Mouse (Mus musculus) heart, adult 2 months (tissue): ENCODE results near the gene Ppm1h. TPM values are rescaled to one million over a fixed set of nuclear protein-coding genes. Genes with fewer than 3 reads are reported as not detected.

ENCODE experiments used
- DNase-seq, 2 experiments: peaks; one replicate each; pipeline ENCODE4 v3.0.0; 2021
- H3K27ac ChIP-seq: fragments of 200-600 bp; 2 replicates; pipeline ENCODE4 v1.8.1; 2022
- H3K27me3 ChIP-seq: fragments of 200-500 bp; 2 replicates; pipeline ENCODE4 v1.6.1; 2012; ENCODE audit warnings: mild to moderate bottlenecking, low read length, inconsistent platforms, mixed read lengths; ENCODE audit not compliant: control insufficient read depth, insufficient read depth
- H3K36me3 ChIP-seq: fragments of 200-500 bp; 2 replicates; pipeline ENCODE4 v1.6.1; 2012; ENCODE audit warnings: low read length, inconsistent platforms; ENCODE audit not compliant: control insufficient read depth, insufficient read depth
- H3K4me1 ChIP-seq: fragments of 200-500 bp; 2 replicates; pipeline ENCODE4 v1.6.1; 2011; ENCODE audit warnings: low read length; ENCODE audit not compliant: control insufficient read depth, insufficient read depth
- H3K4me3 ChIP-seq: fragments of 200-600 bp; 2 replicates; pipeline ENCODE4 v1.8.1; 2022
- H3K79me2 ChIP-seq: fragments of 200-500 bp; replicated peaks from 2 replicates; pipeline ENCODE4 v1.6.1; 2012; ENCODE audit warnings: mild to moderate bottlenecking, inconsistent platforms, low read length, moderate library complexity, mixed read lengths; ENCODE audit not compliant: control insufficient read depth, insufficient read depth
- H3K9ac ChIP-seq: fragments of 200-500 bp; 2 replicates; pipeline ENCODE4 v1.6.1; 2012; ENCODE audit warnings: low read depth, mild to moderate bottlenecking, control low read depth, inconsistent platforms, low read length, mixed read lengths
- CTCF ChIP-seq: fragments of 200-600 bp; IDR thresholded peaks from 2 replicates; pipeline ENCODE4 v1.8.1; 2022; ENCODE audit warnings: antibody characterized with exemption, mild to moderate bottlenecking, moderate library complexity
- EP300 ChIP-seq: fragments of 200-500 bp; IDR thresholded peaks from 2 replicates; pipeline ENCODE4 v1.6.1; 2011; ENCODE audit warnings: low read depth, low read length, control low read depth; ENCODE audit not compliant: insufficient read depth
- POLR2A ChIP-seq: fragments of 200-500 bp; IDR thresholded peaks from 2 replicates; pipeline ENCODE4 v1.6.1; 2011; ENCODE audit warnings: mild to moderate bottlenecking, low read depth, low read length, control low read depth; ENCODE audit not compliant: insufficient read depth
- WGBS: fragments of 180-500 bp; shearing (Covaris S2); methylation state at CpG from one replicate; pipeline ENCODE4 v1.1.7; 2018; 5-methylcytosine and 5-hydroxymethylcytosine counted together
- intact Hi-C: fragments of 180-260 bp; cut with DNase I; formaldehyde crosslinking; loops from one replicate; pipeline ENCODE4 v1.15.1; 2025
- polyA plus RNA-seq: library from polyadenylated mRNA; depleted of rRNA; stranded (reverse); fragments of >200 nt; gene quantifications from 2 replicates; pipeline ENCODE4 v1.2.3, GENCODE M21; 2012
- total RNA-seq, 2 experiments: library from RNA; stranded (reverse); gene quantifications; 2 replicates each; pipeline ENCODE4 v1.2.3; 2021

Gene Ppm1h
- total and polyA plus RNA-seq, 3 experiments, result 4.5 to 7.8 (median 6.4) TPM

- intact Hi-C loops, result no loop called here
- Histone ChIP-seq H3K4me1 (no peaks in the 10 kb centered on the region; the same call in 1 of the 2 replicates), H3K4me3 (no peak overlapping the region), H3K27me3 (no peaks in the 10 kb centered on the region), H3K79me2 (no peaks in the 10 kb centered on the region), H3K36me3 (no peaks in the 10 kb centered on the region), H3K9ac (no peak overlapping the region), H3K27ac (no peak overlapping the region)
- no peak for DNase-seq
- 91% methylated on average over 7 of the region's 7 CpGs for WGBS
- no peak for TF ChIP-seq POLR2A
- TF ChIP-seq CTCF, result no peak
- TF ChIP-seq EP300, result no peak
Measured at GRCm38 (mm10) chr10:122741191-122741590, 62.6 kb downstream of the Ppm1h start.

- H3K9ac ChIP-seq, result no peak overlapping the region
- H3K79me2 ChIP-seq, result no peaks in the 10 kb centered on the region
- no peak for TF ChIP-seq POLR2A
- no peak for TF ChIP-seq CTCF
- no peak for TF ChIP-seq EP300
- DNase-seq, result no peak
- H3K27me3 ChIP-seq, result no peaks in the 10 kb centered on the region
- 66% methylated on average over 2 of the region's 2 CpGs for WGBS
- H3K4me1 ChIP-seq, result no peaks in the 10 kb centered on the region; the same call in 1 of the 2 replicates
- intact Hi-C loops, result no loop called here
- no peak overlapping the region for H3K4me3 ChIP-seq
- no peak overlapping the region for H3K27ac ChIP-seq
- H3K36me3 ChIP-seq, result no peaks in the 10 kb centered on the region
Measured at GRCm38 (mm10) chr10:122742136-122742535, 63.6 kb downstream of the Ppm1h start.

DNA sequence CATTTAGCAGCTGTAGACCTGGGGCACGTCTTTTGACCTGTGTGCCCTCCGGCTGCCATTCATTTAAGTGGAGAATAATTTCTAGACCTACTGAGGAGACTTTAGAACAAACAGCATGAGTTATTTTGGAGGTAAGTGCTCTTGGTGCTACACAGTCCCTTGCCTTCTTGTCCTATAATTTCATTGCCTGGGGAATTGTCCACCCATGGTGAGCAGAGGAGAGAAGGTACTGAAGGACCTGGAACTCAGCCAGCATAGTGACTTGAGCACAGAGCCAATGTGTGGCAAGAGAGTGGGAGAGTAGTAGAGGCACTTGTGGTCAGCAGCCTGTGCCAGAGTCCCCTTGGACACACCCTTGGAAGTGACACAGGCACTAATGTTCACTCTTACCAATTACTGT, 64.8 kb downstream of the Ppm1h start:
- DNase-seq, result no peak
- Histone ChIP-seq H3K27me3 (no peaks in the 10 kb centered on the region), H3K27ac (no peak overlapping the region), H3K9ac (no peak overlapping the region), H3K4me1 (no peaks in the 10 kb centered on the region), H3K4me3 (no peak overlapping the region), H3K79me2 (no peaks in the 10 kb centered on the region), H3K36me3 (no peaks in the 10 kb centered on the region)
- intact Hi-C loops, result no loop called here
- TF ChIP-seq EP300 (no peak), CTCF (no peak), POLR2A (no peak)
- 94% methylated on average over 2 of the region's 2 CpGs for WGBS

- Histone ChIP-seq H3K4me3 (no peak overlapping the region), H3K79me2 (no peaks in the 10 kb centered on the region), H3K9ac (no peak overlapping the region), H3K36me3 (no peaks in the 10 kb centered on the region), H3K4me1 (no peaks in the 10 kb centered on the region), H3K27ac (no peak overlapping the region), H3K27me3 (no peaks in the 10 kb centered on the region)
- WGBS, result 94% methylated on average over 2 of the region's 2 CpGs
- DNase-seq, result no peak
- TF ChIP-seq CTCF, result no peak
- TF ChIP-seq EP300, result no peak
- TF ChIP-seq POLR2A, result no peak
- intact Hi-C loops, result no loop called here
Measured at GRCm38 (mm10) chr10:122744970-122745369, 66.4 kb downstream of the Ppm1h start.

DNA sequence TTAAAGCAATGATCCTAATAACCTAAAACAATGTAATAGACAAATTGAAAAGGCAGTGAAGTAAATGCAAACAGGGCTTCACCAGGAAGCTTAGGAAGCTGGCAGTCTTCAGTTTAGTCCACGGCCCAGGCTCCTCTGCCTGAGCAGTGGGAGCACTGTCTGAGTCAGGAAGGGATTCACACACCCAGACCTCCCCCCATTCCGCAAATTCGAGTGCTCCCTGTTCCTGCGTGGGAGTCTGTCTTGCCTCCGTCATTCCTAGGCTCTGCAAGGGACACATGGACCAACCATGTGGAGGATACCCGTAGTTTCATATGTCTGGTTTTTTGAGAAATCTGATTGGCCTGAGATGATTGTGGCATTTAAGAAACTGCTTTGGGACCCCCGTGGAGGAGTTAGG, 67.6 kb downstream of the Ppm1h start:
- Histone ChIP-seq H3K36me3 (no peaks in the 10 kb centered on the region), H3K4me1 (no peaks in the 10 kb centered on the region), H3K27ac (no peak overlapping the region), H3K27me3 (no peaks in the 10 kb centered on the region), H3K9ac (no peak overlapping the region), H3K4me3 (no peak overlapping the region), H3K79me2 (no peaks in the 10 kb centered on the region)
- TF ChIP-seq EP300 (no peak), CTCF (no peak), POLR2A (no peak)
- intact Hi-C loops, result no loop called here
- WGBS, result 62% methylated on average over 7 of the region's 7 CpGs
- no peak for DNase-seq

GRCm38 (mm10) chr10:122747151-122747925, 68.8 kb downstream of the Ppm1h start:
- no peak for TF ChIP-seq POLR2A
- no peak for TF ChIP-seq CTCF
- TF ChIP-seq EP300, result no peak
- Histone ChIP-seq H3K4me1 (no peaks in the 10 kb centered on the region), H3K4me3 (no peak overlapping the region), H3K27me3 (no peaks in the 10 kb centered on the region), H3K79me2 (no peaks in the 10 kb centered on the region), H3K9ac (no peak overlapping the region), H3K36me3 (no peaks in the 10 kb centered on the region), H3K27ac (no peak overlapping the region)
- no peak for DNase-seq
- intact Hi-C loops, result no loop called here
- 84% methylated on average over 11 of the region's 11 CpGs for WGBS
